Mouse (Mus musculus): ENCODE results near the gene Slc8a1.

- TF ChIP-seq CTCF (IDR thresholded peaks at IDR 0.05; ENCODE audit: insufficient read depth, low read depth, low read length) (no peak), POLR2A (IDR thresholded peaks at IDR 0.05; ENCODE audit: insufficient read depth, low read depth, low read length) (no peak)
Observed at GRCm38 (mm10) chr17:81652958-81653357, 85.2 kb downstream of the Slc8a1 start.
